Mouse (Mus musculus): ENCODE measurements at regions not wholly inside any gene's neighbourhood (a gene's known extent, or its start where the extent isn't known, plus 50 kb on each side); places are given as distances from the start of the nearest gene placed in this dataset.
"Not testable (repeated sequence)": the region's sequence is repeated elsewhere in the genome, so short reads cannot be mapped to it uniquely, and the experiment has no call there.

DNA sequence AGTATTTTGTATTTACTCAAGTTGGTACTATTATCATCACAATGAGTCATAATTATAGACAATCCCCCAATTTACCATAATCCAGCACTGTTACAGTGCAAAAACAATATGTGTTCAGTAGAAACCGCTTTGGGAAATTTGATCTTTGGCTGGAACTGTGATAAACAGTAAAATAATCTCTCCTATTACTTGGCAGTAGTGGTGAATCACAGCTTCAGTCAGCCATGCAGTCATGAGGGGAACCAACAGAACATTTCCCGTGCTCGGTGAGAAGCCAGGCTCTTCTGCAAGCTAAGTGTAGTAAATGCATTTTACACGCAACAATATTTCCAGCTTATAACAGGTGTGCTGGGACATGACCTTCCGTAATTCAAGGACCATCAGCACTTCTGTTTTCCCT is 822.7 kb upstream of the Kirrel3 start:
- TF ChIP-seq TCF12 (IDR thresholded peaks at IDR 0.05; ENCODE audit: insufficient read depth, poor library complexity, severe bottlenecking): no peak
- TF ChIP-seq TCF3 (IDR thresholded peaks at IDR 0.05; ENCODE audit: insufficient read length, low read depth): no peak
- TF ChIP-seq MAX (IDR thresholded peaks at IDR 0.05; ENCODE audit: low read depth): no peak
- no peak for TF ChIP-seq MYOD1 (IDR thresholded peaks at IDR 0.05; ENCODE audit: control insufficient read depth in 1 of 3, insufficient read length in 2 of 3, low read depth in 2 of 3)
- TF ChIP-seq REST (IDR thresholded peaks at IDR 0.05; ENCODE audit: insufficient read depth, insufficient read length): no peak
- no peak for TF ChIP-seq USF1 (IDR thresholded peaks at IDR 0.05; ENCODE audit: low read depth)
- no peak for TF ChIP-seq MYOG (IDR thresholded peaks at IDR 0.05; ENCODE audit: control insufficient read depth in 1 of 3, insufficient read depth in 1 of 3, insufficient read length in 2 of 3, low read depth in 2 of 3)
- Histone ChIP-seq H3K36me3 (ENCODE audit: control insufficient read depth, insufficient read depth) (no peaks in the 10 kb centered on the region), H3K4me3 (no peak overlapping the region), H3ac (ENCODE audit: control insufficient read depth, insufficient read length) (no peak overlapping the region), H3K27me3 (ENCODE audit: control insufficient read depth, insufficient read depth, insufficient read length) (no peaks in the 10 kb centered on the region), H3K4me2 (ENCODE audit: low read depth) (no peak overlapping the region), H3K79me2 (ENCODE audit: control insufficient read depth, insufficient read depth) (no peaks in the 10 kb centered on the region)

DNA sequence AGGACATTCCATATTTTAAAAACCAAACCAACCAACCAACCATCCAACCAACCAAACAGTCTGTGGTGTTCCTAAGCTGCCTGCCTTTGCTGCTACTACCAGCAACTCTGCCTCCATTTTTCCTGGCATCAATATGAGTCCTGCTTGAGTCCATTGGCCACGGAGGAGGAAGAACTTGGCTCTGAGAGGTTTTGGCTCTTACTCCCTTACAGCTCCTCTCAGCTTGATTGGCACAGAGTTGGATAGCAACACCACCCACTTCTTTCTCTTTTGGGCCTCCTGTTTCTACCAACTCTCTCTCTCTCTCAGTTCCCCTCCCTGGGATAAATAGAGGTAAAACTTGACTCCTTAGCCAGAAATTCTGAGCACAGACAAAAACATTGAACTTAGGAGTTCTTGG is 804.6 kb upstream of the Kirrel3 start:
- Histone ChIP-seq H3K79me2 (ENCODE audit: control insufficient read depth, insufficient read depth) (no peaks in the 10 kb centered on the region), H3ac (ENCODE audit: control insufficient read depth, insufficient read length) (no peak overlapping the region), H3K4me2 (ENCODE audit: low read depth) (no peak overlapping the region), H3K36me3 (ENCODE audit: control insufficient read depth, insufficient read depth) (no peaks in the 10 kb centered on the region), H3K4me3 (no peak overlapping the region), H3K27me3 (ENCODE audit: control insufficient read depth, insufficient read depth, insufficient read length) (peaks cover 5% of the 10 kb centered on the region)
- TF ChIP-seq POLR2A (IDR thresholded peaks at IDR 0.05; ENCODE audit: insufficient read length, low read depth) (no peak), MAX (IDR thresholded peaks at IDR 0.05; ENCODE audit: low read depth) (no peak), SRF (IDR thresholded peaks at IDR 0.05; ENCODE audit: control insufficient read depth, insufficient read length, low read depth) (no peak), REST (IDR thresholded peaks at IDR 0.05; ENCODE audit: insufficient read depth, insufficient read length) (no peak), TCF3 (IDR thresholded peaks at IDR 0.05; ENCODE audit: insufficient read length, low read depth) (no peak), TCF12 (IDR thresholded peaks at IDR 0.05; ENCODE audit: insufficient read depth, poor library complexity, severe bottlenecking) (no peak), USF1 (IDR thresholded peaks at IDR 0.05; ENCODE audit: low read depth) (no peak)

DNA sequence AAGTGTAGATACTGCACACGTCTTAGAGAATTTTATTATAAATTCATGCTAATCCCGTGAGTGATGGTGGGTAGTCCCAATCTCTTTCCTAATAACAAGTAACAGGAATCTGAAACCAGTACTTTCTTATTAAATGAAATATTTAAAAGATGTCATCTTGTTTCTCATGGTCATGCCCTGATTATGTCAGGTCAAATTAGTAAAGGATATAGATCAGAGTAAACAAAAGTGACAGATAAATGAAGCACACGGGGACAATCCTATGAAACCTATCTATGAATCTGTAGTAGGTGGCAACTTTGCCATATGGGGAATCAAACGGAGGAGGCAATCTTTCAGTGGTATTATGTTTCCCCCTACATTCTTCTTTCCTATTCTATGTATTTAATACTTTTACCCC is 794.0 kb upstream of the Kirrel3 start:
- Histone ChIP-seq H3K4me3 (no peak overlapping the region), H3ac (ENCODE audit: control insufficient read depth, insufficient read length) (no peak overlapping the region), H3K36me3 (ENCODE audit: control insufficient read depth, insufficient read depth) (no peaks in the 10 kb centered on the region), H3K27me3 (ENCODE audit: control insufficient read depth, insufficient read depth, insufficient read length) (no peaks in the 10 kb centered on the region), H3K79me2 (ENCODE audit: control insufficient read depth, insufficient read depth) (no peaks in the 10 kb centered on the region), H3K4me2 (ENCODE audit: low read depth) (no peak overlapping the region)
- TF ChIP-seq E2F4 (IDR thresholded peaks at IDR 0.05; ENCODE audit: insufficient read depth): no peak
- no peak for TF ChIP-seq TCF12 (IDR thresholded peaks at IDR 0.05; ENCODE audit: insufficient read depth, poor library complexity, severe bottlenecking)
- TF ChIP-seq TCF3 (IDR thresholded peaks at IDR 0.05; ENCODE audit: insufficient read length, low read depth): no peak
- TF ChIP-seq MAX (IDR thresholded peaks at IDR 0.05; ENCODE audit: low read depth): no peak
- no peak for TF ChIP-seq POLR2A (IDR thresholded peaks at IDR 0.05; ENCODE audit: insufficient read length, low read depth)
- no peak for TF ChIP-seq REST (IDR thresholded peaks at IDR 0.05; ENCODE audit: insufficient read depth, insufficient read length)
- no peak for TF ChIP-seq USF1 (IDR thresholded peaks at IDR 0.05; ENCODE audit: low read depth)
- TF ChIP-seq MYOG (IDR thresholded peaks at IDR 0.05; ENCODE audit: control insufficient read depth in 1 of 3, insufficient read depth in 1 of 3, insufficient read length in 2 of 3, low read depth in 2 of 3): no peak

DNA sequence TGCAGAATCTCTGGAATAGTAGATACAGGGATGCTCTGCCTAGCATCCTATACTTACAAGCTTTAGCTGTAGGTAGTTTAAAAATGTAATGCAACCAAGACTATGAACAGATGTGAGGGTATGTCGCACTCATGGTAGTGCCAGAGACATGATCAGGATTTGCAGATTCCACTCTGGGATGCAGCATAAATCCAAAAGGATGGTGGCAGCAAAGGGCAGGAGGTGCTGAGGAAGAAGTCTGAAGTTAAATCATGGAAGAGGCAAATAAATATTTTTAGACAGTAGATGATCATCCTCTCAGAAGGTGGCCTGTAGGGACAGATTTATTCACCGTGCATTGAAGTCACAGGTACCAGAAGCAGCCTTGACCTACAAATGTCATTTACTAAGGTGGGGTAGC is 768.1 kb upstream of the Kirrel3 start:
- no peak for TF ChIP-seq USF1 (IDR thresholded peaks at IDR 0.05; ENCODE audit: low read depth)
- TF ChIP-seq E2F4 (IDR thresholded peaks at IDR 0.05; ENCODE audit: insufficient read depth): no peak
- TF ChIP-seq POLR2A (IDR thresholded peaks at IDR 0.05; ENCODE audit: insufficient read length, low read depth): no peak
- no peak for TF ChIP-seq REST (IDR thresholded peaks at IDR 0.05; ENCODE audit: insufficient read depth, insufficient read length)
- TF ChIP-seq TCF12 (IDR thresholded peaks at IDR 0.05; ENCODE audit: insufficient read depth, poor library complexity, severe bottlenecking): no peak
- TF ChIP-seq MAX (IDR thresholded peaks at IDR 0.05; ENCODE audit: low read depth): no peak
- TF ChIP-seq SRF (IDR thresholded peaks at IDR 0.05; ENCODE audit: control insufficient read depth, insufficient read length, low read depth): no peak
- TF ChIP-seq MYOD1 (IDR thresholded peaks at IDR 0.05; ENCODE audit: control insufficient read depth in 1 of 3, insufficient read length in 2 of 3, low read depth in 2 of 3): no peak
- TF ChIP-seq CEBPB (IDR thresholded peaks at IDR 0.05; ENCODE audit: insufficient read depth, poor library complexity, severe bottlenecking): no peak
- TF ChIP-seq TCF3 (IDR thresholded peaks at IDR 0.05; ENCODE audit: insufficient read length, low read depth): no peak
- no peak for TF ChIP-seq MYOG (IDR thresholded peaks at IDR 0.05; ENCODE audit: control insufficient read depth in 1 of 3, insufficient read depth in 1 of 3, insufficient read length in 2 of 3, low read depth in 2 of 3)
- TF ChIP-seq POLR2AphosphoS2 (IDR thresholded peaks at IDR 0.05; ENCODE audit: insufficient read length, low read depth): no peak
- Histone ChIP-seq H3ac (ENCODE audit: control insufficient read depth, insufficient read length) (no peak overlapping the region), H3K4me3 (no peak overlapping the region), H3K36me3 (ENCODE audit: control insufficient read depth, insufficient read depth) (no peaks in the 10 kb centered on the region), H3K27me3 (ENCODE audit: control insufficient read depth, insufficient read depth, insufficient read length) (no peaks in the 10 kb centered on the region), H3K4me2 (ENCODE audit: low read depth) (no peak overlapping the region), H3K79me2 (ENCODE audit: control insufficient read depth, insufficient read depth) (no peaks in the 10 kb centered on the region)

DNA sequence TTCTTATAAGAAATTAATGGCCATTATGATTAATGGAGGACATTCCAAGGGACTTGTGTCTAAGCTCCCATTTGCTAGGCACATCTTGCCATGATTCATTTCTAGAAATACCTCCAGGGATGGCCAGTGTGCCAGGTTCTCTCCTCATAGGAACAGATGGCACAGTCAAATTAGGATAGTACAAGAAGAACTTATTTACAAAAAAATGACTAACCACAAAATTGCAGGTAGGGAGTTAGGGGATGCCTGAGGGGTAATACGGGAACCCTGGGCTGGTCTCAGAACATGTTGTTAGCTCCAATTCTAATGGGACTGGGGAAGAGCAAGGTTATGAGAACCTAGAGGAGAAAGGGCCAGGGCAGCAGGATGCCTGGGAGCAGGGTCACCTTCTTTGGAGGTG is 760.9 kb upstream of the Kirrel3 start:
- no peak overlapping the region for H3ac ChIP-seq (ENCODE audit: control insufficient read depth, insufficient read length)
- H3K27me3 ChIP-seq (ENCODE audit: control insufficient read depth, insufficient read depth, insufficient read length): no peaks in the 10 kb centered on the region
- H3K36me3 ChIP-seq (ENCODE audit: control insufficient read depth, insufficient read depth): no peaks in the 10 kb centered on the region
- TF ChIP-seq CEBPB (IDR thresholded peaks at IDR 0.05; ENCODE audit: insufficient read depth, poor library complexity, severe bottlenecking) (no peak), REST (IDR thresholded peaks at IDR 0.05; ENCODE audit: insufficient read depth, insufficient read length) (no peak), USF1 (IDR thresholded peaks at IDR 0.05; ENCODE audit: low read depth) (no peak), MAX (IDR thresholded peaks at IDR 0.05; ENCODE audit: low read depth) (no peak), MYOG (IDR thresholded peaks at IDR 0.05; ENCODE audit: control insufficient read depth in 1 of 3, insufficient read depth in 1 of 3, insufficient read length in 2 of 3, low read depth in 2 of 3) (no peak), E2F4 (IDR thresholded peaks at IDR 0.05; ENCODE audit: insufficient read depth) (no peak), POLR2AphosphoS2 (IDR thresholded peaks at IDR 0.05; ENCODE audit: insufficient read length, low read depth) (no peak), SRF (IDR thresholded peaks at IDR 0.05; ENCODE audit: control insufficient read depth, insufficient read length, low read depth) (no peak), MYOD1 (IDR thresholded peaks at IDR 0.05; ENCODE audit: control insufficient read depth in 1 of 3, insufficient read length in 2 of 3, low read depth in 2 of 3) (no peak), TCF12 (IDR thresholded peaks at IDR 0.05; ENCODE audit: insufficient read depth, poor library complexity, severe bottlenecking) (no peak), TCF3 (IDR thresholded peaks at IDR 0.05; ENCODE audit: insufficient read length, low read depth) (no peak), POLR2A (IDR thresholded peaks at IDR 0.05; ENCODE audit: insufficient read length, low read depth) (no peak)
- no peak overlapping the region for H3K4me3 ChIP-seq
- no peaks in the 10 kb centered on the region for H3K79me2 ChIP-seq (ENCODE audit: control insufficient read depth, insufficient read depth)
- H3K4me2 ChIP-seq (ENCODE audit: low read depth): no peak overlapping the region

DNA sequence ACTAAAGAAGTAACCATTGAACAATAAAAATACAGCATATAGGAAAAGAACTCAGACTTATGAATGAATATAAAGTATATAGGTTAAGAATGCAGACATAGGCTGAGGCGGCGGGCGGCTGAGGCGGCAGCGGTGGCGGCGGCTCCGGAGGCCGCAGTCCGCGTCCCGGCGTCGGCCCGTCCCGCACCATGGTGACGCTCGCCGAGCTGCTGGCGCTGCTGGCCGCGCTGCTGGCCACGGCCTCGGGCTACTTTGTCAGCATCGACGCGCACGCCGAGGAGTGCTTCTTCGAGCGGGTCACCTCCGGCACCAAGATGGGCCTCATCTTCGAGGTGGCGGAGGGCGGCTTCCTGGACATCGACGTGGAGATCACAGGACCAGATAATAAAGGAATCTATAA is 757.6 kb upstream of the Kirrel3 start:
- not testable (repeated sequence) for H3K27me3 ChIP-seq (ENCODE audit: control insufficient read depth, insufficient read depth, insufficient read length); H3K79me2 ChIP-seq (ENCODE audit: control insufficient read depth, insufficient read depth); H3ac ChIP-seq (ENCODE audit: control insufficient read depth, insufficient read length); H3K4me3 ChIP-seq; H3K36me3 ChIP-seq (ENCODE audit: control insufficient read depth, insufficient read depth); H3K4me2 ChIP-seq (ENCODE audit: low read depth)
